Mouse (Mus musculus) ZHBTc4 (cell line): ENCODE measurements around the gene Por.

Source experiments
- DNase-seq: peaks from one replicate; pipeline ENCODE4 v3.0.0-alpha.2; 2011; ENCODE audit warnings: low read depth, low spot score

Gene Por

GRCm38 (mm10) chr5:135772519-135772918 lies 102.7 kb downstream of the Por start:
- DNase-seq, result no peak

GRCm38 (mm10) chr5:135776546-135776945 lies 106.7 kb downstream of the Por start:
- DNase-seq, result no peak

- DNase-seq, result peak; percentile 78
Measured at GRCm38 (mm10) chr5:135777796-135778470, 108.1 kb downstream of the Por start, which contains the start of gene Styxl1. TSS of gene Styxl1 (minus strand) at chr5:135778385.

- DNase-seq, result peak; percentile 100
Measured at GRCm38 (mm10) chr5:135778471-135779445, 108.9 kb downstream of the Por start, which contains the start of gene Mdh2. TSS of gene Mdh2 (plus strand) at chr5:135778480.

GRCm38 (mm10) chr5:135780331-135780730 lies 110.5 kb downstream of the Por start:
- no peak for DNase-seq

- no peak for DNase-seq
Measured at GRCm38 (mm10) chr5:135782901-135783300, 113.1 kb downstream of the Por start.
